Mouse (Mus musculus): Measurements from ENCODE around the gene Rara. TPM values are rescaled to one million over a fixed set of nuclear protein-coding genes. Genes with fewer than 3 reads are reported as not detected.

Gene Rara
- total and polyA plus RNA-seq, 3 experiments, result 4.5 to 13.7 (median 12.1) TPM

GRCm38 (mm10) chr11:98911498-98911897 lies 16.1 kb upstream of the Rara start:
- H3K27ac ChIP-seq (ENCODE audit: insufficient read depth, low read depth), result no peak overlapping the region
- no peak overlapping the region for H3K4me2 ChIP-seq (ENCODE audit: insufficient read depth, low read depth, poor library complexity, severe bottlenecking)
- TF ChIP-seq SMC3 (IDR thresholded peaks at IDR 0.05; ENCODE audit: low read depth, low read length) (no peak), SIN3A (IDR thresholded peaks at IDR 0.05; ENCODE audit: low read length) (0 out of 2 replicates have a peak, but pooled peaks have one; percentile 25), MEF2A (IDR thresholded peaks at IDR 0.05; ENCODE audit: borderline replicate concordance, low read depth, low read length) (no peak)
- dilution Hi-C loops (cut with MboI; ENCODE audit: extremely low pct_ligation_motif_present, extremely low pct_unique_long_range_greater_than_20kb, low sequenced_read_pairs), result no loop called here
- in situ Hi-C loops (cut with MboI; ENCODE audit: low pct_ligation_motif_present, low pct_unique_long_range_greater_than_20kb, low sequenced_read_pairs), result loop anchor here (10.0 kb wide), 2 partner anchors 63 to 217 kb away; no protein-coding TSS in a partner anchor
- H3K9ac ChIP-seq (ENCODE audit: insufficient read depth, low read depth), result no peak overlapping the region
- peaks cover 56 to 73% of the 10 kb centered on the region in 2 experiments for H3K36me3 ChIP-seq (replicated peaks in 1 of 2; ENCODE audit: control insufficient read depth in 1 of 2, insufficient read depth in 1 of 2, low read length in 1 of 2)
- no peak overlapping the region for H3K4me3 ChIP-seq (replicated peaks in 1 of 3; ENCODE audit: low read depth in 2 of 3, low read length in 2 of 3, poor library complexity in 1 of 3)
- H3K79me2 ChIP-seq (replicated peaks; ENCODE audit: control insufficient read depth, extremely low read depth, insufficient read depth, poor library complexity, severe bottlenecking), result peaks cover 42% of the 10 kb centered on the region
- H3K27me3 ChIP-seq (replicated peaks), result no peaks in the 10 kb centered on the region
- no peaks in the 10 kb centered on the region for H3K9me3 ChIP-seq (replicated peaks; ENCODE audit: low read length)
- H3K4me1 ChIP-seq (ENCODE audit: control insufficient read depth in 1 of 2, insufficient read depth in 2 of 2), result peaks cover 6 to 32% of the 10 kb centered on the region in 2 experiments
- DNase-seq (ENCODE audit: extremely low read depth), result no peak

- dilution Hi-C loops (cut with MboI; ENCODE audit: extremely low pct_ligation_motif_present, extremely low pct_unique_long_range_greater_than_20kb, low sequenced_read_pairs) (no loop called here), in situ Hi-C loops (cut with MboI; ENCODE audit: low pct_ligation_motif_present, low pct_unique_long_range_greater_than_20kb, low sequenced_read_pairs) (loop anchor here (10.0 kb wide), 2 partner anchors 61 to 219 kb away; no protein-coding TSS in a partner anchor)
- Histone ChIP-seq H3K9me3 (replicated peaks; ENCODE audit: low read length) (no peaks in the 10 kb centered on the region), H3K79me2 (replicated peaks; ENCODE audit: control insufficient read depth, extremely low read depth, insufficient read depth, poor library complexity, severe bottlenecking) (peaks cover 27% of the 10 kb centered on the region), H3K36me3 (replicated peaks in 1 of 2; ENCODE audit: control insufficient read depth in 1 of 2, insufficient read depth in 1 of 2, low read length in 1 of 2) (peaks cover 79 to 95% of the 10 kb centered on the region in 2 experiments), H3K4me3 (replicated peaks in 1 of 3; ENCODE audit: low read depth in 2 of 3, low read length in 2 of 3, poor library complexity in 1 of 3) (no peak overlapping the region), H3K27me3 (replicated peaks) (no peaks in the 10 kb centered on the region), H3K9ac (ENCODE audit: insufficient read depth, low read depth) (no peak overlapping the region), H3K4me2 (ENCODE audit: insufficient read depth, low read depth, poor library complexity, severe bottlenecking) (no peak overlapping the region), H3K27ac (ENCODE audit: insufficient read depth, low read depth) (no peak overlapping the region), H3K4me1 (ENCODE audit: control insufficient read depth in 1 of 2, insufficient read depth in 2 of 2) (peaks cover 6 to 37% of the 10 kb centered on the region in 2 experiments)
- DNase-seq (ENCODE audit: extremely low read depth), result no peak
- TF ChIP-seq CHD2 (IDR thresholded peaks at IDR 0.05; ENCODE audit: low read length) (no peak), POLR2AphosphoS2 (IDR thresholded peaks at IDR 0.05; ENCODE audit: low read depth, low read length) (no peak), ZMIZ1 (IDR thresholded peaks at IDR 0.05; ENCODE audit: low read depth, low read length) (no peak), MAZ (IDR thresholded peaks at IDR 0.05; ENCODE audit: low read depth, low read length) (no peak), NRF1 (IDR thresholded peaks at IDR 0.05; ENCODE audit: low read depth, low read length) (no peak), MYC (IDR thresholded peaks at IDR 0.05; ENCODE audit: low read depth, low read length) (no peak), MXI1 (IDR thresholded peaks at IDR 0.05; ENCODE audit: low read depth, low read length) (no peak), JUN (IDR thresholded peaks at IDR 0.05; ENCODE audit: insufficient read depth, low read depth, low read length) (no peak), EP300 (IDR thresholded peaks at IDR 0.05; ENCODE audit: low read length) (no peak), POLR2A (IDR thresholded peaks at IDR 0.05; ENCODE audit: low read depth, low read length) (no peak), USF2 (conservative IDR thresholded peaks at IDR 0.05; ENCODE audit: low read depth, low read length) (no peak), CHD1 (IDR thresholded peaks at IDR 0.05; ENCODE audit: low read depth, low read length) (no peak), MEF2A (IDR thresholded peaks at IDR 0.05; ENCODE audit: borderline replicate concordance, low read depth, low read length) (no peak), E2F4 (IDR thresholded peaks at IDR 0.05; ENCODE audit: insufficient replicate concordance, low read depth, low read length) (no peak)
Observed at GRCm38 (mm10) chr11:98914196-98914595, 13.4 kb upstream of the Rara start.

All from CH12.LX (cell line).